Mouse (Mus musculus) inflammation-experienced regulatory T-cells, adult 16 weeks (primary cell): ENCODE results near the gene Mgarp. TPM values are rescaled to one million over a fixed set of nuclear protein-coding genes. Genes with fewer than 3 reads are reported as not detected.

Experiments used
- polyA plus RNA-seq: library from polyadenylated mRNA; unstranded; fragments of 100-300 nt; shearing (Covaris generic); gene quantifications from one replicate; pipeline ENCODE4 v1.2.1, GENCODE M21; 2017

Mgarp gene
- 2.8 TPM for polyA plus RNA-seq

DNA sequence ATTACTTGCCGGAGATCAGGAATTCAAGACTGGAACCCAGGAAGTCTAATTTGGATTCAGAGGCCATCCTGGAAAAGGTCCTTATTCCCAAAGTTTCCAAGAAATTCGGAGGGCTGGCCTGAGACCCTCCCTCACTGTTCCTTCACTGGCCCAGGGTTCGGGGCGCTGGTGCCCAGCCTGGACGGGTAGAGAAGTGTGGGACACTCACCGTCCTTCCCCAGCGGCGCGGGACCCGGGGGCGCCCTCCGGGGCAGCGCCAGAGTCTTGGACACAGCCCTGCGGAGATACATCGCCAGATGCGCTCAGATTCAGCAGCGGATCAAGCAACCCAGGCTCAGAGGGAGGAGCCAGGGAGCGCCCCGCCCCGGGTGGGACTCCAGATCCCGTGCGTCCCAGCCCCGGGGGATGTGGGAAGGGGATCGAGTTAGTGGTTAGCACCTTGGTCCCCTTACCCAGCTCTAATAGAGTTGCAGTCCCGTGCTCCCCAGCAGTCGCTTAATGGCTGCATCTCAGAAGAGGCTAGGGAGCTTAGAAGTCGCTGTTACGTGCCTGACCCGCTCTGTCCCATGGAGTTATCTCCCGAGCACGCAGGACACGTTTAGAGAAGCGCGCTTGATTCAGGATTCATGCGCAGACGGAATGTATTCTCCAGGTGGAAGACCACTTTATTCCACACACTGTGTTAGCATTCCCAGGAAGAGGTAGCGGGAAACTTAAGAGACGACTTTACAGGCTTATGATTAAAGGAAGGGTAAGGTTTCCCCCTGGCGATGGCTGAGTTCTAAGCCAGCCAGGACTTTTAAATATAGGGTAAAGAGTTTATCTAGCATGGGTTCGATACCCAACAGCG is at the start of gene Mgarp:
TSS of gene Mgarp (minus strand) at position 520 of the 850 bp plus-strand sequence.

DNA sequence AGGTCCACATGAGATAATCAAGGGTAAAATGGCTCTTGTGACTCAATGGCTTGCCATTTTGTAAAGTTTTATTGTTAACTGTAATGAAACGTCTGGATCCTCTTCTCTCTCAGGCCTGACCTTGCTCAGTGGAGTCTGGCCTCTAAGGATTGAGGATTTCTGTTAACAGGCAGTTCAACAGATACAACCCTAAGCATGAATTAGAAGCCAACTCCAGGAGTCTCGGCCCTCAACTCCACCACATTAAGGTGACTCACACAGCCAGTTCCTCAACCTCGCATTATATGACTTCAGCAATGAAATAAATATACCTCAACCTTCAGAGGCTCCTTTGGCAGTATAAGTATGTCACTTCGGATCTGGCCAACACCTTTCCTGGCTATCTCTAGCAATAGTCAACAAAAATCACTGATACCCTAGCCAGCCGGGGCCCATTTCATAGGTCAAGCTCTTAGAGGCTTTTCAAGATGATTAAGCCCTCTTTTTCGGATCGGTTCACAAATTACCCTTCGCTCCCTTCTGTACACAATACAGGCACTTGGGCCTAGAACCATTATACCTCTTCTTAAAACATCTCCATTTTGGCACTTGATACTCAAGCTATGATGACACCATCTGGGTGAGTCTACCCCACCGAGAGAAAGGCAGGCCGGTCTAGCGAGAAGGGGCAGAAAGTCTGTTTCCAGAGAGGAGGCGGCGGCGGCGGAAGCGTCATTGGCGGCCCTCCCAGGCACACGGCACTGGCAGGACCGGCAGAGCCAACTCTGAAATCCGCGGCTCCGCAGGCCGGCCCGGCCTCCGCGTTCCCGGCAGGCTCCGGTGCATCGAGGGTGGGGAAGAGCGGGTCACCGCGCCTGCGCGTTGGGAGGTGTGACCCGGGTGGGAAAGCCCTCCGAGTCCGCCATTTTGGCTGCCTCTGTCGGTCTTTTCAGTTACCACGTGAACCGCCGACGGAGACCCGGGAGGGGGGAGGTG is 18.8 kb upstream of the Mgarp start, which contains the start of gene Naa15:
TSS of gene Naa15 (plus strand) at position 51 of the 975 bp plus-strand sequence.

DNA sequence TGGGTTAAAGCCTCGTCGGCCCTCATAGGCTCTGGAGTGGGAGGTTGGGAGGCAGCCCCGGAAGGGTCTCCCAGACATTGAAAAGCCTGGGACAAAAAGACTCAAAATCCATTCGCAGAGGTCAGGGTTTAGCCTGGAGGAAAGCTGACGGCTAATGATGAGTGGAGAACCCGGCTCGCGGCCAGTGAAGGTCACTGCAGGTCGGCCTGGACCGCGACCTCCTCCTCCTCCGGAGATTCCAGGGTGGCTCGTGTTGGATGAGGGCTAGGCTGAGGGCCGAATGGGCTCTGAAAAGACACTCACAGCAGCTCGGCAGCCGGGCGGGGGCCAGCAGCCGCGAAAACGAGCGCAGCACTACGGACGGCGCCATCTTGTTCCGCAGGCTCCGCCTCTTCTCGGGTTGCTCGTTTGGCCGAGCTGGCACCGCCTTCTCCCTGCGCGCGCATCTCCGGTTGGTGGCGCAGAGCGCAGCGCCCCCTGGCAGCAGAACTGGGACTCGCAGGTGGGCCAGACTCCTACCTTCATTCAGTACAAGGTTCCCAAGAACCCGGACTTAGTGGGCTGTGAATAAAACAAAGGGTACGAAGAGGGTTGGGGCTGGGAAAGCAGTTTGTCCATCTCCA is 12.1 kb upstream of the Mgarp start, which contains the start of gene Ndufc1:
TSS of gene Ndufc1 (minus strand) at position 428 of the 623 bp plus-strand sequence.

DNA sequence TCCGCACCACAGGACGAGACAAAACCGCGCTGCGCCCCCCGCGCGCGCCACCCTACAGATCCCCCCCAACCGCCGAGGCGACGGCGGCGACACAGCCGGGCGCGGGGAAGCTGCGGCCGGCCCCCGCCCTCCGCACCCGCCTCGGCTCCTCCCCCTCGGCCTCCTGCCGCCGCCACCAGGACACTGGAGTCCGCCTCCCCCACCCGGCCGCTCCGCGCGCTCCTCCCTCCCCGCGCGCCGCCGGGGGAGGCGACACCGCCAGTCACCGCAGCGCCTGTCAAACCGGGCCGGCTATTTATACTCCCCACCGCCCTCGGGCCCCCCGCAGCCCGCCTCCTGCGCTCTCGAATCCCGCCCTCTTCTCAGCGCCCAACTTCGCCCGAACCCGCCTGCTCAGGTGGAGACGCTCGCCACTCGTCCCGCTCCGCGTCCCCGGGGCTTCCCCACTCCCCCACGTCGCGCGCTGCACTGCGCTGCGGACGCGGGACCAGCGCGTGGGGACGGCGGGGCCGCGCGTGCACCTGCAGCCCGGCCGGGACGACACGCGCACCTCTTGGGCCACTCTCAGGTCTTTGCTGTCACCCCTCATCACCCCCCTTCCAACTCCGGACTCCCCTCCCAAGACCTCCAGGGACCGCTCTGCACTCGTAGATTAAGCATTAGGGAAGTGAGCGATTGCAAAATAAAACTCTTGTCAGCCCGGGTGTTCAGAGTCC is 55.8 kb downstream of the Mgarp start, which contains the start of gene Elf2:
TSS of gene Elf2 (minus strand) at position 112 of the 716 bp plus-strand sequence.

Other genes starting within 250 kb of the Mgarp start
- gene Noct, start 172.3 kb downstream of the Mgarp start, polyA plus RNA-seq = 2.3 TPM
- gene Elf2, start 56.1 kb downstream of the Mgarp start, polyA plus RNA-seq = 85.3 TPM
- 205 TPM for gene Ndufc1, start 12.2 kb upstream of the Mgarp start, polyA plus RNA-seq
- gene Naa15, start 18.4 kb upstream of the Mgarp start, polyA plus RNA-seq = 84.4 TPM
- 30.6 TPM for gene Rab33b, start 87.2 kb upstream of the Mgarp start, polyA plus RNA-seq
- 11.3 TPM for gene Setd7, start 164.1 kb upstream of the Mgarp start, polyA plus RNA-seq